Mouse (Mus musculus) MEL (cell line): ENCODE results near the gene Runx3. TPM values are rescaled to one million over a fixed set of nuclear protein-coding genes. Genes with fewer than 3 reads are reported as not detected.

Source experiments
- DNase-seq: peaks from one replicate; pipeline ENCODE4 v3.0.0; 2011; ENCODE audit warnings: low read depth, low spot score
- H3K27ac ChIP-seq: 2 replicates; pipeline ENCODE4 v1.5.1; 2012; ENCODE audit warnings: low read depth, mild to moderate bottlenecking, control low read depth, low read length, moderate library complexity; ENCODE audit not compliant: control insufficient read depth
- H3K27me3 ChIP-seq, 2 experiments: fragments of 150-350 bp in 1 of 2; sonication (generic) in 1 of 2; 2 replicates each; pipeline ENCODE4 v1.6.1; 2012; ENCODE audit warnings: low read length in 2 of 2, mild to moderate bottlenecking in 2 of 2, improper control_type of control experiment in 1 of 2, moderate library complexity in 1 of 2; ENCODE audit not compliant: insufficient read depth in 2 of 2, control insufficient read depth in 1 of 2
- H3K36me3 ChIP-seq, 2 experiments: 2 replicates each; pipeline ENCODE4 v1.6.1; 2012 to 2014; ENCODE audit warnings: low read length in 2 of 2, improper control_type of control experiment in 1 of 2, inconsistent platforms in 1 of 2, mild to moderate bottlenecking in 1 of 2; ENCODE audit not compliant: insufficient read depth in 2 of 2, control insufficient read depth in 1 of 2
- H3K4me1 ChIP-seq, 2 experiments: fragments of 150-350 bp in 1 of 2; sonication (generic) in 1 of 2; 2 replicates each; pipeline ENCODE4 v1.6.1; 2012; ENCODE audit warnings: low read length in 2 of 2, improper control_type of control experiment in 1 of 2, mild to moderate bottlenecking in 1 of 2; ENCODE audit not compliant: insufficient read depth in 2 of 2, control insufficient read depth in 1 of 2
- H3K4me3 ChIP-seq, 2 experiments: fragments of 150-350 bp in 1 of 2; sonication (generic) in 1 of 2; 2 replicates each; pipeline ENCODE4 v1.5.1; 2012; ENCODE audit warnings: low read depth in 2 of 2, low read length in 2 of 2, mild to moderate bottlenecking in 2 of 2, moderate library complexity in 2 of 2, control low read depth in 1 of 2, improper control_type of control experiment in 1 of 2; ENCODE audit not compliant: control insufficient read depth in 1 of 2, insufficient read depth in 1 of 2
- H3K79me2 ChIP-seq: 2 replicates; pipeline ENCODE4 v1.6.1; 2012; ENCODE audit warnings: mild to moderate bottlenecking, low read length, moderate library complexity; ENCODE audit not compliant: control insufficient read depth, poor library complexity, insufficient read depth
- H3K9ac ChIP-seq: 2 replicates; pipeline ENCODE4 v1.6.1; 2012; ENCODE audit warnings: low read depth, mild to moderate bottlenecking, control low read depth, low read length, moderate library complexity; ENCODE audit not compliant: control insufficient read depth, poor library complexity, severe bottlenecking
- H3K9me3 ChIP-seq: fragments of 150-350 bp; sonication (generic); replicated peaks from 2 replicates; pipeline ENCODE4 v1.6.1; 2012; ENCODE audit warnings: mild to moderate bottlenecking, low read length, improper control_type of control experiment, moderate library complexity; ENCODE audit not compliant: insufficient read depth
- BHLHE40 ChIP-seq: IDR thresholded peaks from 2 replicates; pipeline ENCODE4 v1.6.1; 2012; ENCODE audit warnings: low read depth, mild to moderate bottlenecking, inconsistent platforms, low read length, improper control_type of control experiment, borderline replicate concordance
- CTCF ChIP-seq, 3 experiments: IDR thresholded peaks in 2 of 3; conservative IDR thresholded peaks in 1 of 3; 2 replicates each; pipeline ENCODE4 v1.5.1; 2011 to 2012; ENCODE audit warnings: low read length in 3 of 3, low read depth in 2 of 3, mild to moderate bottlenecking in 2 of 3, improper control_type of control experiment in 1 of 3, inconsistent platforms in 1 of 3, mixed read lengths in 1 of 3, moderate library complexity in 1 of 3; ENCODE audit not compliant: control insufficient read depth in 1 of 3, insufficient read depth in 1 of 3, poor library complexity in 1 of 3, severe bottlenecking in 1 of 3
- E2F4 ChIP-seq: IDR thresholded peaks from 2 replicates; pipeline ENCODE4 v1.6.1; 2011; ENCODE audit warnings: low read depth, low read length, improper control_type of control experiment, borderline replicate concordance
- ELF1 ChIP-seq: IDR thresholded peaks from 2 replicates; pipeline ENCODE4 v1.6.1; 2014; ENCODE audit warnings: low read depth, mild to moderate bottlenecking, inconsistent platforms, low read length, improper control_type of control experiment, moderate library complexity
- EP300 ChIP-seq, 2 experiments: IDR thresholded peaks; 2 replicates each; pipeline ENCODE4 v1.6.1; 2011; ENCODE audit warnings: improper control_type of control experiment in 2 of 2, low read length in 2 of 2, low read depth in 1 of 2, mild to moderate bottlenecking in 1 of 2
- ETS1 ChIP-seq: IDR thresholded peaks from 2 replicates; pipeline ENCODE4 v1.6.1; 2012; ENCODE audit warnings: low read depth, mild to moderate bottlenecking, inconsistent platforms, low read length, improper control_type of control experiment, moderate library complexity
- GATA1 ChIP-seq: IDR thresholded peaks from 2 replicates; pipeline ENCODE4 v1.6.1; 2011; ENCODE audit warnings: low read depth, low read length, improper control_type of control experiment
- HCFC1 ChIP-seq: IDR thresholded peaks from 2 replicates; pipeline ENCODE4 v1.6.1; 2012; ENCODE audit warnings: low read depth, mild to moderate bottlenecking, inconsistent platforms, low read length, improper control_type of control experiment, moderate library complexity
- JUND ChIP-seq: IDR thresholded peaks from 2 replicates; pipeline ENCODE4 v1.6.1; 2011; ENCODE audit warnings: low read depth, mild to moderate bottlenecking, improper control_type of control experiment, low read length
- KAT2A ChIP-seq: conservative IDR thresholded peaks from 2 replicates; pipeline ENCODE4 v1.6.1; 2012; ENCODE audit warnings: low read depth, low read length, improper control_type of control experiment, inconsistent platforms
- MAFK ChIP-seq: IDR thresholded peaks from 2 replicates; pipeline ENCODE4 v1.6.1; 2011; ENCODE audit warnings: low read depth, mild to moderate bottlenecking, low read length, improper control_type of control experiment, borderline replicate concordance
- MAX ChIP-seq: IDR thresholded peaks from 2 replicates; pipeline ENCODE4 v1.6.1; 2011; ENCODE audit warnings: low read length, improper control_type of control experiment
- MEF2A ChIP-seq: IDR thresholded peaks from 2 replicates; pipeline ENCODE4 v1.6.1; 2014; ENCODE audit warnings: low read depth, mild to moderate bottlenecking, inconsistent platforms, low read length, improper control_type of control experiment; ENCODE audit not compliant: poor library complexity, insufficient replicate concordance, severe bottlenecking; ENCODE audit errors: extremely low read depth
- MXI1 ChIP-seq: IDR thresholded peaks from 2 replicates; pipeline ENCODE4 v1.6.1; 2011; ENCODE audit warnings: mild to moderate bottlenecking, low read depth, low read length, improper control_type of control experiment
- MYC ChIP-seq: IDR thresholded peaks from 2 replicates; pipeline ENCODE4 v1.6.1; 2011; ENCODE audit warnings: low read depth, mild to moderate bottlenecking, low read length, improper control_type of control experiment, moderate library complexity
- NELFE ChIP-seq: IDR thresholded peaks from 2 replicates; pipeline ENCODE4 v1.6.1; 2011; ENCODE audit warnings: low read depth, low read length, improper control_type of control experiment
- NRF1 ChIP-seq: IDR thresholded peaks from 2 replicates; pipeline ENCODE4 v1.6.1; 2014; ENCODE audit warnings: low read depth, mild to moderate bottlenecking, inconsistent platforms, low read length, improper control_type of control experiment, moderate library complexity; ENCODE audit not compliant: poor library complexity, insufficient read depth, severe bottlenecking
- POLR2AphosphoS2 ChIP-seq: IDR thresholded peaks from 2 replicates; pipeline ENCODE4 v1.6.1; 2011; ENCODE audit warnings: low read length, improper control_type of control experiment
- RCOR1 ChIP-seq: IDR thresholded peaks from 2 replicates; pipeline ENCODE4 v1.6.1; 2012; ENCODE audit warnings: low read depth, mild to moderate bottlenecking, inconsistent platforms, low read length, improper control_type of control experiment
- SIN3A ChIP-seq: IDR thresholded peaks from 2 replicates; pipeline ENCODE4 v1.6.1; 2012; ENCODE audit warnings: low read length, improper control_type of control experiment, inconsistent platforms
- TCF12 ChIP-seq: IDR thresholded peaks from 2 replicates; pipeline ENCODE4 v1.6.1; 2014; ENCODE audit warnings: low read depth, mild to moderate bottlenecking, inconsistent platforms, low read length, improper control_type of control experiment, moderate library complexity
- ZKSCAN1 ChIP-seq: IDR thresholded peaks from 2 replicates; pipeline ENCODE4 v1.6.1; 2012; ENCODE audit warnings: low read depth, mild to moderate bottlenecking, inconsistent platforms, low read length, improper control_type of control experiment, moderate library complexity
- ZMIZ1 ChIP-seq: IDR thresholded peaks from 2 replicates; pipeline ENCODE4 v1.6.1; 2012; ENCODE audit warnings: low read depth, mild to moderate bottlenecking, inconsistent platforms, low read length, improper control_type of control experiment, moderate library complexity
- ZNF384 ChIP-seq: IDR thresholded peaks from 2 replicates; pipeline ENCODE4 v1.6.1; 2012; ENCODE audit warnings: low read depth, mild to moderate bottlenecking, inconsistent platforms, low read length, improper control_type of control experiment
- polyA plus RNA-seq, 2 experiments: library from polyadenylated mRNA; stranded (reverse) in 1 of 2; unstranded in 1 of 2; fragments of >175 nt in 1 of 2; fragments of >200 nt in 1 of 2; gene quantifications; 2 replicates each; pipeline versions ENCODE4 v1.2.1 to v1.2.4; 2012; ENCODE audit warnings: low replicate concordance in 2 of 2, low read depth in 1 of 2; ENCODE audit not compliant: insufficient read length in 2 of 2, insufficient read depth in 1 of 2, missing spikeins in 1 of 2
- total RNA-seq: library from RNA; depleted of rRNA; stranded (reverse); fragments of 300-350 nt; gene quantifications from 2 replicates; pipeline ENCODE4 v1.2.3, GENCODE M21; 2012

The Runx3 gene
- total and polyA plus RNA-seq, 3 experiments = 4.3 to 29.2 TPM; not detected in 1

DNA sequence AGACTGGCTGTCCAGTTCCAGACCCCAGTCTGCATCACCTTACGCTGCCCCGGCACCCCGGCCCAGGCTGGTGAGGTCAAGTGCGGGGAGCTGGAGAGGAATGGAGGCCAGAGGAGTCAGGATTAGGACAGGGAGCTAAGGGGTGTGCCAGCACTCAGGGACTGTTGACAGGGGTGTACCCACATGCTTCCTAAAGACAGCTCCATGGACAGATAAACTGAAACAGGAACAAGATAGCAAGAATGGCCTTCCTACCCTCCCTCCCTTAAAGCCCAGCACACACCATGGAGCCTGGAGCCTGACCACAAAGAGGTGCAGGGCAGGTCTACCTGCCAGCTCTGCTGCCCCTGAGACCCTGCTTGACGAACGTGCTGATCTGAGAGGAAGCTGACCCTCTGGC is 45.1 kb upstream of the Runx3 start:
- TF ChIP-seq ZNF384 = no peak
- no peak for TF ChIP-seq ZKSCAN1
- TF ChIP-seq ETS1 = peak; percentile 33; the same call in 1 of the 2 replicates
- peak; percentile 43; the same call in 1 of the 2 replicates for TF ChIP-seq TCF12
- TF ChIP-seq CTCF (IDR thresholded peaks at IDR 0.05 in 2 of 3, conservative IDR thresholded peaks at IDR 0.05 in 1 of 3; ENCODE audit: control insufficient read depth in 1 of 3, insufficient read depth in 1 of 3, low read depth in 2 of 3, low read length in 3 of 3, poor library complexity in 1 of 3, severe bottlenecking in 1 of 3) = no peak
- no peak for TF ChIP-seq MAFK
- peak; percentile 81 for TF ChIP-seq GATA1
- no peak for TF ChIP-seq MAX
- no peak for TF ChIP-seq HCFC1
- peak; percentile 80; the same call in 1 of the 2 replicates for TF ChIP-seq MXI1
- no peak for TF ChIP-seq RCOR1
- no peak for TF ChIP-seq POLR2AphosphoS2
- peak; percentile 75 for TF ChIP-seq SIN3A
- TF ChIP-seq E2F4 = no peak
- no peak for TF ChIP-seq ZMIZ1
- peak; percentile 72 to 82 for TF ChIP-seq EP300 (IDR thresholded peaks at IDR 0.05; ENCODE audit: low read depth in 1 of 2, low read length in 2 of 2)
- TF ChIP-seq MYC = 0 out of 2 replicates have a peak, but pooled peaks have one; percentile 32
- TF ChIP-seq JUND = no peak

DNA sequence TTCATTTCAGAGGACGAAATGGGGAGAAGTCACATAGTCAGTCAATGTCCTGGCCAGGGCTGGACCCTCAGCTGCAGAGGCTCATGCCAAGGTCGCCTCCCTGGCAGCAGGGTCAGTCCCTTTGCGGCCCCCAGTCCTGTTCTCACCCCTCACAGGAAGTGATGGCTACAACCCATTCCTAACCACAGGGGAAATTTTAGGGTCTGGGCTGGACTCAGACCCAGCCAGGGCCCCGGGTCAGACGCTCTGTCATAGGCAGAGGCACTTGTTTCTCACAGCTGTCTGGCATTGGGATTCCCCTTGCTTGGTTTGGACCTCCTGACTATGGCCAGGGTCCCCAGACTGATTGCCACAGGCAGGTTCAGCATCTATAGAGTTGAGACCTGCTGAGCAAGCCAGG is 43.8 kb upstream of the Runx3 start:
- DNase-seq = no peak
- H3K9ac ChIP-seq = no peak overlapping the region
- no peak overlapping the region for H3K4me3 ChIP-seq
- H3K36me3 ChIP-seq = peaks cover 0 to 31% of the 10 kb centered on the region in 2 experiments; a peak in 2 of 4 replicates
- H3K9me3 ChIP-seq = no peaks in the 10 kb centered on the region
- H3K27ac ChIP-seq = no peak overlapping the region
- H3K79me2 ChIP-seq = no peaks in the 10 kb centered on the region
- TF ChIP-seq SIN3A = no peak
- TF ChIP-seq KAT2A = no peak
- TF ChIP-seq RCOR1 = no peak
- no peak for TF ChIP-seq BHLHE40
- TF ChIP-seq ELF1 = no peak
- no peak for TF ChIP-seq MAFK
- TF ChIP-seq JUND = no peak
- no peak for TF ChIP-seq ZMIZ1
- no peak for TF ChIP-seq CTCF (IDR thresholded peaks at IDR 0.05 in 2 of 3, conservative IDR thresholded peaks at IDR 0.05 in 1 of 3; ENCODE audit: control insufficient read depth in 1 of 3, insufficient read depth in 1 of 3, low read depth in 2 of 3, low read length in 3 of 3, poor library complexity in 1 of 3, severe bottlenecking in 1 of 3)
- no peak for TF ChIP-seq NRF1
- no peak for TF ChIP-seq MXI1
- TF ChIP-seq MEF2A = no peak
- no peak for TF ChIP-seq E2F4
- no peak for TF ChIP-seq NELFE
- TF ChIP-seq, all 39 proteins: peak for 0
- no peaks in the 10 kb centered on the region for H3K27me3 ChIP-seq
- peaks cover 8 to 37% of the 10 kb centered on the region in 2 experiments for H3K4me1 ChIP-seq

More for the DNA sequence above, 45.1 kb upstream of the Runx3 start:
- H3K4me1 ChIP-seq = peaks cover 8 to 37% of the 10 kb centered on the region in 2 experiments
- DNase-seq = peak; percentile 58
- no peak overlapping the region for H3K4me3 ChIP-seq
- H3K9me3 ChIP-seq = no peaks in the 10 kb centered on the region
- no peaks in the 10 kb centered on the region for H3K27me3 ChIP-seq
- peak overlapping the region; percentile 33; the same call in 1 of the 2 replicates for H3K27ac ChIP-seq
- H3K36me3 ChIP-seq = peaks cover 0 to 31% of the 10 kb centered on the region in 2 experiments; a peak in 2 of 4 replicates
- no peaks in the 10 kb centered on the region for H3K79me2 ChIP-seq
- peak overlapping the region; percentile 40 for H3K9ac ChIP-seq
